Mouse (Mus musculus) cerebellum, postnatal 4 days (tissue): Measurements from ENCODE around the gene Lamb2.
A peak's percentile ranks its signal among the peaks of the same experiment; 100 is the strongest.

Experiments used
- DNase-seq, 2 experiments: peaks; one replicate each; pipeline ENCODE4 v3.0.0; 2022; ENCODE audit warnings: low spot score in 2 of 2, mixed read lengths in 1 of 2

The Lamb2 gene

GRCm38 (mm10) chr9:108461181-108461631 lies 18.3 kb upstream of the Lamb2 start, which contains the start of gene Klhdc8b:
Gene Klhdc8b, minus strand, starts transcription at chr9:108461581.
- DNase-seq, result no peak

GRCm38 (mm10) chr9:108461675-108462074 lies 17.9 kb upstream of the Lamb2 start:
- DNase-seq, result no peak

- DNase-seq, result no peak
Measured at GRCm38 (mm10) chr9:108462192-108462591, 17.3 kb upstream of the Lamb2 start.

GRCm38 (mm10) chr9:108463713-108464112 lies 15.8 kb upstream of the Lamb2 start:
- DNase-seq, result no peak

GRCm38 (mm10) chr9:108466219-108466618 lies 13.3 kb upstream of the Lamb2 start:
- DNase-seq, result no peak

- DNase-seq, result no peak
Measured at GRCm38 (mm10) chr9:108469430-108469829, 10.1 kb upstream of the Lamb2 start.

GRCm38 (mm10) chr9:108469845-108470244 lies 9.7 kb upstream of the Lamb2 start:
- no peak for DNase-seq

- DNase-seq, result no peak
Measured at GRCm38 (mm10) chr9:108474528-108474927, 5.0 kb upstream of the Lamb2 start.

GRCm38 (mm10) chr9:108478638-108479156 lies 839 bp upstream of the Lamb2 start:
- DNase-seq, result peak in 1 of 2 experiments; percentile 61

- no peak for DNase-seq
Measured at GRCm38 (mm10) chr9:108479241-108479640, 295 bp upstream of the Lamb2 start.

- no peak for DNase-seq
Measured at GRCm38 (mm10) chr9:108480813-108481519, 1.4 kb downstream of the Lamb2 start.

- no peak for DNase-seq
Measured at GRCm38 (mm10) chr9:108481520-108482210, 2.1 kb downstream of the Lamb2 start.

- no peak for DNase-seq
Measured at GRCm38 (mm10) chr9:108483051-108483790, 3.7 kb downstream of the Lamb2 start.

- DNase-seq, result no peak
Measured at GRCm38 (mm10) chr9:108484021-108484420, 4.5 kb downstream of the Lamb2 start.

- DNase-seq, result no peak
Measured at GRCm38 (mm10) chr9:108485301-108485875, 5.9 kb downstream of the Lamb2 start.

- DNase-seq, result no peak
Measured at GRCm38 (mm10) chr9:108486973-108487530, 7.5 kb downstream of the Lamb2 start.

- DNase-seq, result no peak
Measured at GRCm38 (mm10) chr9:108488403-108488802, 8.9 kb downstream of the Lamb2 start.

GRCm38 (mm10) chr9:108489215-108489614 lies 9.7 kb downstream of the Lamb2 start:
- DNase-seq, result no peak

- no peak for DNase-seq
Measured at GRCm38 (mm10) chr9:108489702-108490558, 10.4 kb downstream of the Lamb2 start.

GRCm38 (mm10) chr9:108490559-108491285 lies 11.2 kb downstream of the Lamb2 start, which contains the start of gene Usp19:
Gene Usp19, plus strand, starts transcription at chr9:108490602.
- peak; percentile 73 to 90 for DNase-seq
